Mouse (Mus musculus): ENCODE measurements around the gene Filip1.

The Filip1 gene

GRCm38 (mm10) chr9:79823856-79824255, 188.8 kb downstream of the Filip1 start:
- DNase-seq (ENCODE audit: low spot score) = no peak

DNA sequence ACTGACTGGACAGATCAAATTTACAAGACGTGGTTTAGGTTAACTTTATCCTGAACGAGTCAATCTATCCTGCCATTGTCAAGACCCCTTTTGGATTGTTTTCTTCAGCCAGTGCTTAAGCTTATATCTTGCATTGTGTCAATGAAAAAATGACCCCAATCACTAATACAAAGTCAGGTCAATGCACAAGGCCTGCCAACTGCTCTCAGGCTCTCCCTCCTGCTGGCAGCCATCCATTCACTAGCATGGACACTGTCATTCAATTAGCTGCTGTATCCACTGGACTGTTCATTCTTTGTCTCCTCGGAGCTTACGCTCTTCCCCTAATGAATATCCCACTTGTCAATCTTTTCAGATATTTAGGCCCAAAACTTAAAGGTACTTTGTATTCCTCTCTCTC, 189.2 kb downstream of the Filip1 start:
- no peak for DNase-seq (ENCODE audit: low spot score)

DNA sequence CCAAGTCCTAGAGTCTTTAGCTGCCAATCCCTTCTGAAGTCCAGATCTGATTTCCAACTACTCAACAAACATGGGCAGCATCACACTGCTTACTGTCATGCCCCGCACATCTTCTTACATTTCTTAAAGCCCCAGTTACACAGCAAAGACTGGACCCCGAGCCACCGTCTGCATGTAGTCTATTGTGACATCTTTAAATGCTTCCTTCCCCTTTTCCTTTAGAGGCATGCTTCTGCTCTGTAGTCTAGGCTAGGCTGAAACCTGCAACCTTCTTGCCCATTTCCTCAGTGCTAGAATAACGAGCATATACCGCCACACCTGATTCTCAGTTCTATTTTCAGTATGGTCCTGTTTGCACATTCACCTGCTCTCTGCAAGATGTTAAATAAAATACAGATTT, 196.2 kb downstream of the Filip1 start:
- no peak for DNase-seq (ENCODE audit: low spot score)

GRCm38 (mm10) chr9:79816013-79816412, 196.6 kb downstream of the Filip1 start:
- no peak for DNase-seq (ENCODE audit: low spot score)

GRCm38 (mm10) chr9:79814592-79814991, 198.1 kb downstream of the Filip1 start:
- DNase-seq (ENCODE audit: low spot score) = no peak

GRCm38 (mm10) chr9:79810969-79811902, 201.4 kb downstream of the Filip1 start:
- no peak for DNase-seq (ENCODE audit: low spot score)

- DNase-seq (ENCODE audit: low spot score) = no peak
Measured at GRCm38 (mm10) chr9:79810534-79810933, 202.1 kb downstream of the Filip1 start.

DNA sequence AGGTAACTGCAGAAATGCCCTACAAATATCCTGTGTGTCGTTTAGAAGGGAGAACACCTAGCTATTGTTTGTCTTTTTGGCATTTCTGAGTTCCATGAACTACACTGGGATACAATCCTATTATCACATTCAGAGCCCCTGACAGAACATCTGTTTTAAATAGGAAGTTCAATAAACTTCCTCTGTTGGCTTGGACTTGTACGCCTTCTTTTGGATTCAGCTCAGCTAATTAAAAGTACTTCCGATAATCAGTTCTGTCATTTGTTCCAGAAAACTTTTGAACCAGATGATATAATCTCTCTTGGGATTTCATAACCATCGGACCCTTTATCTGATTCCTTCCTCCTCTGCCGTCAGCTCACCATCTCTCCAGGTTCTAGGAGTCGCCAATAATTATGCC, 203.2 kb downstream of the Filip1 start:
- no peak for DNase-seq (ENCODE audit: low spot score)

- no peak for DNase-seq (ENCODE audit: low spot score)
Measured at GRCm38 (mm10) chr9:79807178-79807577, 205.5 kb downstream of the Filip1 start.

- DNase-seq (ENCODE audit: low spot score) = peak; percentile 67
Measured at GRCm38 (mm10) chr9:79806317-79807075, 206.2 kb downstream of the Filip1 start.

DNA sequence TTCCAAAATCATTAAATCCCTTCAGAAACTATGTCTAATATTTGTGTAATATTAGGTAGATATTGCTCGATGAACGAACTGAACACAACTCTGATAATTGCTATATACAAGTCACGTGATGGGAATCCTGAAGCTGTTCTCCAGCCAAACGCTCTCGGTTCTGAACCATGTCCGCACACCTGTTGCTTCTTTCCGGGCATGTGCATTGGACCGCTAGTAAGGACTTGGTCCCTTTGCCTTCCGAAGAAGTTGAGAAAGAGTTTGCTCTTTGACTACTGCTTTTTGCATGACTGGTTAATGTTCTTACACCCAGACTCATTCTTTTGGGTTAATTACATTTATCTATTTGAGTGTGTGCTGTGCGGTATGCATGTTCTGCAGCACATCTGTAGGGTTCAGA, 207.2 kb downstream of the Filip1 start:
- no peak for DNase-seq (ENCODE audit: low spot score)

DNA sequence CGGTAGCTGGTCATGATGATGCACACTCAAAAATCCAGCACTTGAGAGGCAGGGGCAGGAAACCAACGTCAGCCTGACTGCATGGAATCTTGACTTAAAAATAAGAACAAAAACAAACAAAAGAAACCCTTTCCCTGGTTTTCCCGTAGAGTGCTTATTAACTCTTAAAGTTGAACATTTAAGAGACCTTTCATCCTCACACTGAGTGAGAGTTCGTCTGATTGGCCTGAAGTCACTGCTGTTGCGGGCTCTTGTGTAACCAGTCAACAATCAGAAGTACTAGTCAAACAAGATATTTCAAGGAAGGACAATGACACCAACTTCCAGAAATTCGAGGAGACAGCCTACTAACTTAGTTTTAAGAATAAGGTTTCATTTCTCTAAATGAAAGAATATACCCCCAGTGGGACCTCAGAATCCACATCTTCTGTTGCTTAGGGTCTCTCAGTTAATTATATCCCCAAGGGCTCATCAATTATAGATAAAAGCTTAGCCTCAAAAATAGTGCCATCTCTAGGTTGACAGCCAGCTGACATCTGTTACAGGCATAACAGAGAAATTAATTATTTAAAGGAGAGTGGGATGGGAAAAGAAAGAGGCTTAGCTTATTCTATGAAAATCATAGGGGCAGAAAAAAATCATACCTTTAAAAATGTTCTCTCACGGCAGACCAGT, 216.1 kb downstream of the Filip1 start:
- peak; percentile 40 for DNase-seq (ENCODE audit: low spot score)

GRCm38 (mm10) chr9:79795076-79795475, 217.6 kb downstream of the Filip1 start:
- DNase-seq (ENCODE audit: low spot score) = no peak

GRCm38 (mm10) chr9:79792841-79793835, 219.5 kb downstream of the Filip1 start, which contains the start of gene Tmem30a:
TSS of gene Tmem30a (minus strand) at chr9:79793507.
- peak; percentile 94 for DNase-seq (ENCODE audit: low spot score)

DNA sequence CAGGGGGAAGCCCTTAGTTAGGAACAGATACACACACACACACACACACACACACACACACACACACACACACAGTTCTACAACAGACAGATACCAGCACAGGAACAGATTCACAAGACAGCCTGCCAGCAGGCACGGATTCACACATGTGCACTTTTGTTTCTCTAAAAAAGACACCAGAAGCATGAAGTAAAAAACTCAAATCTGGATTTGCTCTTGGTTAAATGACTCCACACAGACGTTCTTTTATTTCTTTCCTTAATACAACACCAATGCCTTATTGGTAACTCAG, 226.9 kb downstream of the Filip1 start:
- no peak for DNase-seq (ENCODE audit: low spot score)

DNA sequence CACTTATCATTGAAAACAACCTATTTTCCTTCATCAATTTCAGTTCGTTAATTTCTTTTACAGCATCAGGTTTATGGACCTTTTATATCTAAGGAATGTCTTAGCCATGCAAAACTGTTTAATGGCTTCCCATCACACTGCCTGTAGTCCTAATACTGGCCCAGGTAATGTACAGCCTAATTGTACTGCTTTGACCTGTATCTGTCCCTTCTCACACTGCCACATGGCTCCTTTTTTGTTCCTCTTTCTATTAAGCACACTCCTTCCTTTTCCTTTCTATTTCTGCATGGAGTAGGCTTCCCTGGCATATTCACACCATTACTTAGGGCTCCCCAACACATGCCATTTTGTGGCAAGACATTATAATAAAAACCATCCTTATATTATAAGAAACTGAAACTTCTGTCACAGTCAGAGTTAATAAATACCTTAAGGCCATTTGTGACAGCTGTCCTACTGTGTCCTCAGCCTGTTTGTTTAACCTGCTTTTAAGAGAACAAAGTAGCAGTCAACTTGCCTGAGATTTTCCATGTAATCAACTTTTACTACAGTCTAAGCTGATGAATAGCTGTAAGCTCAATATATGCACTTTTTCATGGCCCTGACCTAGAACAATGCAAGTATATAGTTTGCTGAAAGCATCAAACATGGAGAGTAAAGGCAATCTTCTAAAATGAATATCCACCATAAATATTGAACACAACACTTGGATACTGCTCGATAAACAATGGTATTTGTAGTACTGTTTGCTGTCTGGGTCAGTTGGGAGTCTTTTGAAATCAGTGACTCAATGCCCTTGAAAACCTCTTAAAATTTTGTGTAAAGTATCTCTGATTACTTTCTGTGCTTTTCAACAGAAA, 227.5 kb downstream of the Filip1 start:
- DNase-seq (ENCODE audit: low spot score) = no peak

DNA sequence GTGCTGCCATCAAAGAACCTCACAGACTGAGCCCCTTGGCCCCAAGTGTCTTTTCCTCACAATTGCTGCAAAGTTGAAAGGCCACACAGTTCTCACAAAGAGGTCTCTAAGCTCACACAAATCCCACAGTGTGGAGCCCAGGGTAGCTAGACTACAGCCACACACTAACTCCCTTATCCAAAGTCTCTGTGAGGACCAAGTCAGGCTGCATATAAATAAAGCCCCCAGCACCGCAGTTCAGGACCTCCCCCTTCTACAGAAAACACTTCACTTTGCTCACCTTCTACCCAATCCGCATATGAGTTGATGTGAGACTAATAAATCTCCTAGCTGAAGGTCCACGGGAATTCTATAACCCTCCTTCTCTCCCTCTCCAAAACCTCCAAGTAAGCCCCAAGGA, 228.2 kb downstream of the Filip1 start:
- DNase-seq (ENCODE audit: low spot score) = no peak

DNA sequence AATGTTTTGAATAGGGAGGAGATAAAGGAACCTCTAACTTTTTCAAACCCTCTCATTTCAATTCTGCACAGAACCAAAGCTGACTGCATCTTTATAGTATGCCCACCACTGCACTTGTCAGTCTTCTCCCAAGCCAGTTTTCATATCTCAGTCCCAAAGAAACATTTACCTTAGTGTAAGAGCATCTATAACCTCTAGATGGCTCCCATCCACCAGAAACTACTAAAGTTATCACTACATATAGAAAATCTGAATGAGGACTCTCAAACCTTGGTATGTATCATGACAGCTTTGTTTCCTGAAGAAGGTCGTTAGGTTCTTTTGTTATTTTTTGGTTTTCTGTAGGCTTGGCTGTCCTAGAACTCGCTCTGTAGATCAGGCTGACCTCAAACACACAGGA, 233.3 kb downstream of the Filip1 start:
- DNase-seq (ENCODE audit: low spot score) = no peak

DNA sequence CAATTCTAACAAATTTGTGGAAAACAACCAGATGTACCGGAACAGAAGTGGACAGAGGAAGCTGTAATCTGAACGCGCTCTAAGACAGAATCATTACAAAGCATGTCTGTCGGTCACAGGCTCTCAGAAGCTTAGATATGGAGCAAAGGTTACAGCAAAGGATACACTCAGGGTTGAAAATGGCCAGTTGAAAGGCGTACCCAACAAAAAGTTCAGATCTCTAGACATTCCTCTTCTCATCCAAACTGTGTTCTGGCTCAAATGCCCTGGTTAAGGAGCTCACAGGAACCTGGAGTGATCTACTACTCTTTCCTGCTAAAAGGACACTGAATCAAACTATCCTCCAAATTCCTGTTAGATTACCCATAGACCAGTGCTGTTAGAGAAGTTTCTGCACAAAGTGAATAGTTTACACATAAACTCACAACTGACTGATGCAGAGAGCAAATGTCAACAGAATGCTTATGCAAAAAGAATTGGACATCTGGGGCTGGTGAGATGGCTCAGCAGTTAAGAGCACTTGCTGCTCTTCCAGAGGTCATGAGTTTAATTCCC, 245.6 kb downstream of the Filip1 start:
- DNase-seq (ENCODE audit: low spot score) = no peak

GRCm38 (mm10) chr9:79765329-79765728, 247.3 kb downstream of the Filip1 start:
- peak; percentile 62 for DNase-seq (ENCODE audit: low spot score)
